Mouse (Mus musculus): ENCODE data around the gene Lrrk1. TPM values are rescaled to one million over a fixed set of nuclear protein-coding genes. Genes with fewer than 3 reads are reported as not detected.
A peak's percentile ranks its signal among the peaks of the same experiment; 100 is the strongest.

Lrrk1 gene
- total and polyA plus RNA-seq, 3 experiments, result 7.8 to 11.0 (median 9.6) TPM

DNA sequence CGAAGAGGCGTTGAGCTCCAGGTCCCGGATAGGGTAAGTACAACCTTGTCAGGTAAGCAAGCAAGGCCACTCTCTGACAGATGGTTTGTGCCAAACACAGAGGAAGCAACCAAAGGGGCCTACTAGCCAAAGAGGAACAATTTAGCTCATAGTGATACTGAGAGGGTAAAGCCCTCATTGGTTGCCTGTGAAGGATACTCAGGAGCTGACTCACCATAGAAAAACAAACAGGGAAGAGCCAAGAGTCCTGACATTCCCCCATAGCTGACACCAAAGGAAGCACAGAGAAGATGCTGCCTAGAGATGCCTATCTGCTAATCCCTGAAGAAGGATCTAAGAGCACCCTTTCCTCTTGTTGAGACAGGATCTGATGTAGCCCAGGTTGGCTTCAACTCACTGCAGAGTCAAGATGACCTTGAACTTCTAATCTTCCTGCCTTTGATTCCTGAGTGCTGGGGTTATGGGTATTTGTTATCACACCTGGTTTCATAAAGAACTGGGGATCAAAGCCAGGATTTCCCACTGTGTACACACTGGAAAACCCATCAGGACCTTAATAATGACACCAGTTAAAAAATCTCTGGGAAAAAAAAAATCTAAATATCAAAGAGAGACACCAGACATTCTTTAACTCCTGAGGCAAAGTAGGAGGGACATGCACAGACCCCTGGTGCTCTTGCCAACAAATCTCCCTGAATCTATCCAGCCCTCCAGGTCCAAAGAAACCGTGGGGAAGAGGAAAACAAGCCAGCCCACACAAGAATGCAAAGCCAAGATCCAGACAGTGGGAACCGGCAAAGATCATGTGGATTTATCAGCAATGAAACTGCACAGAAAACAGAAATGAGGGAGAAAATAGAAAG is 18.8 kb downstream of the Lrrk1 start:
- H3K27me3 ChIP-seq (ENCODE audit: control insufficient read depth, insufficient read depth, low read length), result no peaks in the 10 kb centered on the region
- intact Hi-C loops (cut with DNase I), result no loop called here
- no peak overlapping the region for H3K4me3 ChIP-seq
- H3K36me3 ChIP-seq (ENCODE audit: control insufficient read depth, insufficient read depth, low read length), result peaks cover 2% of the 10 kb centered on the region; the same call in 1 of the 2 replicates
- no peak overlapping the region for H3K9ac ChIP-seq (ENCODE audit: low read depth, low read length)
- 67% methylated on average over 5 of the region's 5 CpGs for WGBS
- TF ChIP-seq EP300 (IDR thresholded peaks at IDR 0.05; ENCODE audit: insufficient read depth, low read depth, low read length) (no peak), CTCF (IDR thresholded peaks at IDR 0.05) (no peak), POLR2A (IDR thresholded peaks at IDR 0.05; ENCODE audit: insufficient read depth, low read depth, low read length) (no peak)
- H3K79me2 ChIP-seq (replicated peaks; ENCODE audit: control insufficient read depth, insufficient read depth, low read length), result no peaks in the 10 kb centered on the region
- peak overlapping the region; percentile 36 for H3K27ac ChIP-seq
- peaks cover 9% of the 10 kb centered on the region for H3K4me1 ChIP-seq (ENCODE audit: control insufficient read depth, insufficient read depth, low read length)
- peak in 1 of 2 experiments; percentile 23 for DNase-seq

DNA sequence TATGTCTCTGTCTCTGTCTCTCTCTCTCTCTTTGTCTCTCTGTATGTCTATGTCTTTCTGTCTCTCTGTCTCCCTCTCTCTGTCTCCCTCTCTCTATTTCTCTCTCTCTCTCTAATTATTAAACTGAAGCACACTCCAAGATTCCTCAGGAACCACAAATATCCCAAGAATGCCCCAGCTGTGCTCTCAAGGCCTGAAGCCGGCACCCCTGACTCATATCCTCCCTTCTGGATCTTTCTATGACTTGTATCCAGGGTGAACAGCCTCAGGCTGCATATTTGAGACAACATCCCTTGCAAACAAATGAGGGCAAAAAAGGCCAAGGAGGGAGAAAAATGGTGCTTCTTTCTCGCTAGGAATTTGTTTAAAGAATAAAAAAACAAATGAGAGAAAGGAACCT is 22.2 kb downstream of the Lrrk1 start, which contains the start of gene Gm10974:
Gm10974 (plus strand) TSS at position 2 of the 400 bp plus-strand sequence.
- peaks cover 2% of the 10 kb centered on the region; the same call in 1 of the 2 replicates for H3K36me3 ChIP-seq (ENCODE audit: control insufficient read depth, insufficient read depth, low read length)
- intact Hi-C loops (cut with DNase I), result no loop called here
- TF ChIP-seq POLR2A (IDR thresholded peaks at IDR 0.05; ENCODE audit: insufficient read depth, low read depth, low read length) (no peak), EP300 (IDR thresholded peaks at IDR 0.05; ENCODE audit: insufficient read depth, low read depth, low read length) (no peak), CTCF (IDR thresholded peaks at IDR 0.05) (no peak)
- WGBS, result 40% methylated on average over 2 of the region's 2 CpGs
- H3K9ac ChIP-seq (ENCODE audit: low read depth, low read length), result no peak within 1 kb of the TSS
- H3K4me1 ChIP-seq (ENCODE audit: control insufficient read depth, insufficient read depth, low read length), result peaks cover 9% of the 10 kb centered on the region
- H3K4me3 ChIP-seq, result no peak within 1 kb of the TSS
- no peaks in the 10 kb centered on the region for H3K79me2 ChIP-seq (replicated peaks; ENCODE audit: control insufficient read depth, insufficient read depth, low read length)
- peak in 1 of 2 experiments; percentile 39 for DNase-seq
- H3K27me3 ChIP-seq (ENCODE audit: control insufficient read depth, insufficient read depth, low read length), result no peaks in the 10 kb centered on the region
- H3K27ac ChIP-seq, result peak within 1 kb of the TSS; percentile 47

DNA sequence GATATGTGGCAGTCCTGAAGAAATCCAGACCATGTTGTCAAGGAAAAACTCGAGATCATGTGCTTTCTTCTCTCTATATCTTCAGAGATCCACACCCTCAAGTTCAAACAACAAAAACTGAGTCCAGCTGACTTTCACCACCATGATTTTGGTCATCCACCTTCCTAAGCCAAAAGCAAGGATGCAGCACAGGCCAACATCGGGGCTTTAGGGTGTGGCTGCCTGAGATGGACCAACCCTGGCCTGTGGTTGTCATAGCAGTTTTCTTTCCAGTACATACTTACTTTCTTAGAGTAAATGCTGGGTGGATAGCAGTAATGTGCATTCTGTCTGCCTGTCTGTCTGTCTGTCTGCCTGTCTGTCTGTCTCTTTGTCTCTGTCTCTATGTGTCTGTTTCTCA is 22.7 kb downstream of the Lrrk1 start:
- TF ChIP-seq EP300 (IDR thresholded peaks at IDR 0.05; ENCODE audit: insufficient read depth, low read depth, low read length), result no peak
- no peak for TF ChIP-seq POLR2A (IDR thresholded peaks at IDR 0.05; ENCODE audit: insufficient read depth, low read depth, low read length)
- no peak for TF ChIP-seq CTCF (IDR thresholded peaks at IDR 0.05)
- 50% methylated on average over 2 of the region's 2 CpGs for WGBS
- no peak overlapping the region for H3K9ac ChIP-seq (ENCODE audit: low read depth, low read length)
- intact Hi-C loops (cut with DNase I), result no loop called here
- no peak overlapping the region for H3K4me3 ChIP-seq
- peaks cover 2% of the 10 kb centered on the region; the same call in 1 of the 2 replicates for H3K36me3 ChIP-seq (ENCODE audit: control insufficient read depth, insufficient read depth, low read length)
- no peak overlapping the region for H3K27ac ChIP-seq
- DNase-seq, result peak in 1 of 2 experiments; percentile 28
- no peaks in the 10 kb centered on the region for H3K79me2 ChIP-seq (replicated peaks; ENCODE audit: control insufficient read depth, insufficient read depth, low read length)
- no peaks in the 10 kb centered on the region for H3K27me3 ChIP-seq (ENCODE audit: control insufficient read depth, insufficient read depth, low read length)
- peaks cover 9% of the 10 kb centered on the region for H3K4me1 ChIP-seq (ENCODE audit: control insufficient read depth, insufficient read depth, low read length)

DNA sequence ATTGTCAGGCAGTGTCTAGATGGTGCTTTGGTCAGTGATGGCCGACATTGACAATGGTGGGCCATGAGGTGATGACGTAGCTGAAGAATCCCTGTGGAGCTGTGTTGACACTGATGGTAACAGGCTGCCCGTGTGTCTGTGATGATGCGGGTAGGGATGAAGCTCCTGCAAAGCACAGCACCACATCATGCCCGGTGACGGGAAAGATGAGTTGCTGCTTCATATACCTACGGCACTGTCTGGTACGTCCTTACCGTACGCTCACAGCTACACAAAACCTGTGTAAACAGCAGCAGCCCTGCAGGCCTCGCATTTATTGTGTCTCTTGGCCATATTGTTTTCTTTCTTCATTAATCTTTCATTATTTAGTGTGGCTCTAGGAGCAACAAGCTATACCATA is 23.7 kb downstream of the Lrrk1 start:
- no peaks in the 10 kb centered on the region for H3K27me3 ChIP-seq (ENCODE audit: control insufficient read depth, insufficient read depth, low read length)
- TF ChIP-seq EP300 (IDR thresholded peaks at IDR 0.05; ENCODE audit: insufficient read depth, low read depth, low read length) (no peak), POLR2A (IDR thresholded peaks at IDR 0.05; ENCODE audit: insufficient read depth, low read depth, low read length) (no peak), CTCF (IDR thresholded peaks at IDR 0.05) (no peak)
- no peak overlapping the region for H3K9ac ChIP-seq (ENCODE audit: low read depth, low read length)
- intact Hi-C loops (cut with DNase I), result no loop called here
- 96% methylated on average over 11 of the region's 11 CpGs for WGBS
- H3K4me1 ChIP-seq (ENCODE audit: control insufficient read depth, insufficient read depth, low read length), result peaks cover 6% of the 10 kb centered on the region
- H3K36me3 ChIP-seq (ENCODE audit: control insufficient read depth, insufficient read depth, low read length), result no peaks in the 10 kb centered on the region
- H3K79me2 ChIP-seq (replicated peaks; ENCODE audit: control insufficient read depth, insufficient read depth, low read length), result no peaks in the 10 kb centered on the region
- no peak overlapping the region for H3K4me3 ChIP-seq
- H3K27ac ChIP-seq, result no peak overlapping the region
- DNase-seq, result no peak

DNA sequence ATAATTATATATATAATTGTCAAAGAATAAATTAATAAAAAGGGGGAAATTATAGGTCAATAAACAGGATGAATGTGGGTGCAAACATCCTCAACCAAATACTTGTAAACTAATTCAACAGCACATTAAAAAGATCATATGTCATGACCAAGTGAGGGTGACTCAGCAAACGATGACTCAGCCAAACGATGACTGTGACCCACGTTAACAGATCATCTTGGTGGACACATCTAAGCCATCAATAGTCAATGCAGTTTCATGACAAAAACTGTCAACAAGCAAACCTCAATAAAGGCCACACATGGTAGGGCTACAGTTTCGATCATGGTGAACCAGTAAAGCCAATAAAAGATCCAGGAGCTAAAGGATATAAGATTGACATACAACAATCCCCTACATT is 29.1 kb downstream of the Lrrk1 start:
- Histone ChIP-seq H3K9ac (ENCODE audit: low read depth, low read length) (no peak overlapping the region), H3K27ac (no peak overlapping the region), H3K4me1 (ENCODE audit: control insufficient read depth, insufficient read depth, low read length) (no peaks in the 10 kb centered on the region; the same call in none of the 2 replicates), H3K27me3 (ENCODE audit: control insufficient read depth, insufficient read depth, low read length) (no peaks in the 10 kb centered on the region), H3K36me3 (ENCODE audit: control insufficient read depth, insufficient read depth, low read length) (no peaks in the 10 kb centered on the region), H3K4me3 (no peak overlapping the region), H3K79me2 (replicated peaks; ENCODE audit: control insufficient read depth, insufficient read depth, low read length) (no peaks in the 10 kb centered on the region)
- 83% methylated on average over 4 of the region's 4 CpGs for WGBS
- DNase-seq, result no peak
- TF ChIP-seq POLR2A (IDR thresholded peaks at IDR 0.05; ENCODE audit: insufficient read depth, low read depth, low read length) (no peak), EP300 (IDR thresholded peaks at IDR 0.05; ENCODE audit: insufficient read depth, low read depth, low read length) (no peak), CTCF (IDR thresholded peaks at IDR 0.05) (no peak)
- intact Hi-C loops (cut with DNase I), result no loop called here

DNA sequence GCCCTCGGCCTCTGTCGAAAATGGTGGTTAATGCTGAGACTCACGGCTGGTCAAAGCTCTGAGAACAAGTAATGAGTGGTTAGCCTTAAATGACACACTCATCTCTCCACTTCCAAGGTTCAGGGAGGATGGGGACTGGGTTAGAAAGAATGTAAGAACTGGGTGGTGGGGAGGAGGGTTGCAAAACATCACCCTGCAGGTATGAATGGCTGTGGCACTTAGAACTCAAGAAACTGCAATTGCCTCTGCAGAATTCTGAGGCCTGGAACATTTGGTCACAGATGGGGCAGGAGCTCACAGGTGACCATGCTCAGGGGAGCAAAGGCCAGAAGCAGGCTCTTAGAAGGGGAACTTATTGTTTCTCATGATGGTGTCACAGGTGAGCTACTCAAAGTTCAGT is 29.7 kb downstream of the Lrrk1 start:
- Histone ChIP-seq H3K79me2 (replicated peaks; ENCODE audit: control insufficient read depth, insufficient read depth, low read length) (no peaks in the 10 kb centered on the region), H3K27me3 (ENCODE audit: control insufficient read depth, insufficient read depth, low read length) (no peaks in the 10 kb centered on the region), H3K9ac (ENCODE audit: low read depth, low read length) (no peak overlapping the region), H3K4me3 (no peak overlapping the region), H3K4me1 (ENCODE audit: control insufficient read depth, insufficient read depth, low read length) (no peaks in the 10 kb centered on the region; the same call in none of the 2 replicates), H3K27ac (no peak overlapping the region), H3K36me3 (ENCODE audit: control insufficient read depth, insufficient read depth, low read length) (no peaks in the 10 kb centered on the region)
- WGBS, result 92% methylated on average over 3 of the region's 3 CpGs
- no peak for DNase-seq
- intact Hi-C loops (cut with DNase I), result no loop called here
- TF ChIP-seq CTCF (IDR thresholded peaks at IDR 0.05) (no peak), POLR2A (IDR thresholded peaks at IDR 0.05; ENCODE audit: insufficient read depth, low read depth, low read length) (no peak), EP300 (IDR thresholded peaks at IDR 0.05; ENCODE audit: insufficient read depth, low read depth, low read length) (no peak)
